Mouse (Mus musculus): Measurements from ENCODE around the gene Kirrel. TPM values are rescaled to one million over a fixed set of nuclear protein-coding genes. Genes with fewer than 3 reads are reported as not detected.
"Not testable (repeated sequence)": the region's sequence is repeated elsewhere in the genome, so short reads cannot be mapped to it uniquely, and the experiment has no call there.

The Kirrel gene
- polyA plus RNA-seq, 1 experiment: 2.6 TPM

DNA sequence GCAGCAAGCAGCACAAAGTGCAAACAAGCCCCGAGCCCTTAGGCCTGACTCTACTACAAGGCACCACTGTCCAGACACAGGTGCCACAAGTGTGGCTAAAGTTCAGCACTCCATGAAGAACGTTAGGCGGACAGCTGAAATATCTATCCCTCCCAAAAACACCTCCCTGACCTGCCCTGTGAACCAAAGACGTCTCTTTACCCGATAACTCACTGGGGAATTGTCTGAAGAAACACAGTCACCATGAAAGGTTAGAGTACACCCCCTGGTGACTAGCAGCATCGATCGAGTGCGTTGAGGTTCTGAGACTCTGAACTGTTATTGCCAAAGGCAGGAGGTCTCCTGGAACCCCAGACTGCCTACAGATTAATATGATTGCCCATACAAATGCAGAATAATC lies 59.3 kb downstream of the Kirrel start:
- H3K27ac ChIP-seq (ENCODE audit: insufficient read depth, low read depth, low read length): 0 out of 2 replicates have a peak overlapping the region, but pooled peaks have one; percentile 3
- no peak overlapping the region for H3K4me3 ChIP-seq (ENCODE audit: low read depth, low read length)
- no peak for TF ChIP-seq POLR2A (IDR thresholded peaks at IDR 0.05; ENCODE audit: low read depth, low read length)
- TF ChIP-seq CTCF (IDR thresholded peaks at IDR 0.05; ENCODE audit: extremely low read depth, insufficient read length, insufficient replicate concordance, low read depth, low read length): no peak
- H3K27me3 ChIP-seq (ENCODE audit: control insufficient read depth, insufficient read depth, low read length): no peaks in the 10 kb centered on the region
- WGBS: 78% methylated on average over 8 of the region's 8 CpGs
- H3K4me1 ChIP-seq (ENCODE audit: control insufficient read depth, insufficient read depth, insufficient read length, low read length): no peaks in the 10 kb centered on the region; the same call in 1 of the 2 replicates
- H3K36me3 ChIP-seq (ENCODE audit: control insufficient read depth, insufficient read depth, low read length): no peaks in the 10 kb centered on the region

DNA sequence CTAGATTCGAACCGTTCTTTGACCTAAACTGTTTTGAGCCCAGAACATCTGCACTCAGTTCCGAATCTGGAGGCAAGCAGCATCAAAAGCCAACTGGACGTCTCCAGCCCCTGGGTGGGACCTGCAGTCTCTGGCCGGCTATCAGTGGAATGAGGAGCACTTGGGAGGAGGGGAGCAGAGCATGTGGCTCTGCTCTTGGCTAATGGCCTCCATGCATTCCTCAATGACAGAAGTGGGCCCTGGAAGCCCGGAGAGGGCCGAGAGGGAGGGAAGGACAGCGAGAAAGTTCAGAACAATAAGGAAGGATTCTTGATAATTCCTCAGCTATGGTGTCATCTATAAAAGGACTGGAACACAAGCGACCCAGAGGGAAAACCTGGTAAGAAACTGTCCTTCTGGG lies 59.7 kb downstream of the Kirrel start:
- Histone ChIP-seq H3K4me3 (ENCODE audit: low read depth, low read length) (no peak overlapping the region), H3K27me3 (ENCODE audit: control insufficient read depth, insufficient read depth, low read length) (no peaks in the 10 kb centered on the region), H3K36me3 (ENCODE audit: control insufficient read depth, insufficient read depth, low read length) (no peaks in the 10 kb centered on the region), H3K4me1 (ENCODE audit: control insufficient read depth, insufficient read depth, insufficient read length, low read length) (no peaks in the 10 kb centered on the region; the same call in 1 of the 2 replicates), H3K27ac (ENCODE audit: insufficient read depth, low read depth, low read length) (0 out of 2 replicates have a peak overlapping the region, but pooled peaks have one; percentile 3)
- 48% methylated on average over 9 of the region's 9 CpGs for WGBS
- TF ChIP-seq POLR2A (IDR thresholded peaks at IDR 0.05; ENCODE audit: low read depth, low read length) (no peak), CTCF (IDR thresholded peaks at IDR 0.05; ENCODE audit: extremely low read depth, insufficient read length, insufficient replicate concordance, low read depth, low read length) (no peak)

DNA sequence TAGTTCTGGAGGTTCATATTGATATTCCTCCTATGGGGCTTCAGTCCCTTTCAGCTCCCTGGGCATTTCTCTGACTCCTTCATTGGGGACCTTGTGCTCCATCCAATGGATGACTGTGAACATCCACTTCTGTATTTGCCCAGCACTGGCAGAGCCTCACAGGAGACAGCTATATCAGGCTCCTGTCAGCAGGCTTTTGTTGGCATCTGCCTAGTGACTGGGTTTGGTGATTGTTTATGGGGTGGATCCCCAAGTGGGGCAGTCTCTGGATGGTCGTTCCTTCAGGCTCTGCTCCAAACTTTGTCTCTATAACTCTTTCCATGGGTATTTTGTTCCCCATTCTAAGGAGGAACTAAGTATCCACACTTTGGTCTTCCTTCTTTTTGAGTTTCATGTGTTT lies 60.7 kb downstream of the Kirrel start:
- H3K4me1 ChIP-seq (ENCODE audit: control insufficient read depth, insufficient read depth, insufficient read length, low read length); H3K36me3 ChIP-seq (ENCODE audit: control insufficient read depth, insufficient read depth, low read length); H3K27me3 ChIP-seq (ENCODE audit: control insufficient read depth, insufficient read depth, low read length); H3K27ac ChIP-seq (ENCODE audit: insufficient read depth, low read depth, low read length); H3K4me3 ChIP-seq (ENCODE audit: low read depth, low read length): not testable (repeated sequence)
- WGBS: 44% methylated on average over 1 of the region's 1 CpGs

DNA sequence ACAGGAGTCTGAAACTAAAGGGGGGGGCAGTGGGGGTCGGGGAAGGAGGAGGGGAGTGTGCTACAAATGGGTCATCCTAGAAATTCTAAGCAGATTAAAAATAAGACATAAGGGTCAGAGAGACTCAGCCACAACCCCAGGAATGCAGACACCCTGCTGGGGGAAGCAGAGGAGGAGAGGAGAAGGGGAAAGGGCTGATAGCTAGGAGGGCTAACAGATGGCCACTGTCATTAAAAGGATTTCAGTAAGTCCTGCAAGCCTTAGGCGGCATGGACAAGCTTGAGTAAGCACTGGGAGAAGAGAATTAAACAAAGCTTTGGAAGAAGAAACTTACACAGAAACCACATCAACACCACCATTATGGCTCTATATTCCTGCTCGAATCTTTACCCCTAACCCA lies 62.3 kb downstream of the Kirrel start:
- TF ChIP-seq POLR2A (IDR thresholded peaks at IDR 0.05; ENCODE audit: low read depth, low read length): no peak
- 69% methylated on average over 3 of the region's 3 CpGs for WGBS
- no peak overlapping the region for H3K4me3 ChIP-seq (ENCODE audit: low read depth, low read length)
- H3K36me3 ChIP-seq (ENCODE audit: control insufficient read depth, insufficient read depth, low read length): no peaks in the 10 kb centered on the region
- H3K27ac ChIP-seq (ENCODE audit: insufficient read depth, low read depth, low read length): no peak overlapping the region
- H3K27me3 ChIP-seq (ENCODE audit: control insufficient read depth, insufficient read depth, low read length): no peaks in the 10 kb centered on the region
- H3K4me1 ChIP-seq (ENCODE audit: control insufficient read depth, insufficient read depth, insufficient read length, low read length): no peaks in the 10 kb centered on the region; the same call in 1 of the 2 replicates

DNA sequence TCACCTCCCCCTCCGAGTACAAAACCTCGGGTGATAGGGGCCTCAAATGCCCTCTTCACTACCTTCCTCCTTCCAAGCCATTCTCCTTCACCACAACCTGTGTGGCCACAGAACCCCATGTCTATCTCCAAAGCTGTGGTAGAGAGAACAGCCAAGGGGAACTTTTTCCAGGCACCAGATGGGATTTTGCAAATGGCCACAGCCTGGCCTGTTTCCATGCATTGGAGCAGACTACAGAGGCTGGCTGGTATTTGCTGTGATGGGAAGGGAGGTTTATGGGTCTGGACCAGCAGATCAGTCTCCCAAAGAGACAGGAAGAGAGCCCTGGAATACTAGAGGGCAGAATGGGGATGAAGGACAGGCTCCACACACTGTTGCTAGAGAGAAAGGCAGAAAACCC lies 69.7 kb downstream of the Kirrel start:
- TF ChIP-seq CTCF (IDR thresholded peaks at IDR 0.05; ENCODE audit: extremely low read depth, insufficient read length, insufficient replicate concordance, low read depth, low read length): no peak
- TF ChIP-seq POLR2A (IDR thresholded peaks at IDR 0.05; ENCODE audit: low read depth, low read length): no peak

DNA sequence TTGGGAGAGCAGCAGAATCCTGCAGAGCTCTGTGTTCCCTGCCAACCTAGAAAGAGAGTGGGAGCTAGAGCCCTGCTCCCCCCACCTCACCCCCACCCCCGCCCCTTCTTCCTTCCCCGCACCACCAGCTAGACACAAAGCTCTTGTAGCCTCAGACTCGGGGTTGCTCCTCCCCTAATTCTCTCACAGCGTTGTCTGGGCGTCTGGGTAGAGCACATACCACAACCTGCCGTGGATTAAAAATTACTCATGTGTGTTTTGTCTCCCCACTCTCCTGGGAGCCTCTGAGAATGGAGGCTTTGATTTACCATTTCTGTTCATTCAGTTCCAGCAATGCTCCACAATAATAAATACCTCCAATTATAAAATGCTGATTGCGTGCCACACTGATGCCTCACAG lies 72.2 kb downstream of the Kirrel start:
- Histone ChIP-seq H3K27ac (ENCODE audit: insufficient read depth, low read depth, low read length) (no peak overlapping the region), H3K4me1 (ENCODE audit: control insufficient read depth, insufficient read depth, insufficient read length, low read length) (no peaks in the 10 kb centered on the region), H3K36me3 (ENCODE audit: control insufficient read depth, insufficient read depth, low read length) (no peaks in the 10 kb centered on the region), H3K4me3 (ENCODE audit: low read depth, low read length) (no peak overlapping the region), H3K27me3 (ENCODE audit: control insufficient read depth, insufficient read depth, low read length) (no peaks in the 10 kb centered on the region)
- 39% methylated on average over 7 of the region's 7 CpGs for WGBS
- TF ChIP-seq CTCF (IDR thresholded peaks at IDR 0.05; ENCODE audit: extremely low read depth, insufficient read length, insufficient replicate concordance, low read depth, low read length) (no peak), POLR2A (IDR thresholded peaks at IDR 0.05; ENCODE audit: low read depth, low read length) (no peak)

More for the DNA sequence above, 69.7 kb downstream of the Kirrel start:
- H3K27me3 ChIP-seq (ENCODE audit: control insufficient read depth, insufficient read depth, low read length): no peaks in the 10 kb centered on the region
- no peak overlapping the region for H3K27ac ChIP-seq (ENCODE audit: insufficient read depth, low read depth, low read length)
- H3K4me1 ChIP-seq (ENCODE audit: control insufficient read depth, insufficient read depth, insufficient read length, low read length): no peaks in the 10 kb centered on the region
- no peaks in the 10 kb centered on the region for H3K36me3 ChIP-seq (ENCODE audit: control insufficient read depth, insufficient read depth, low read length)
- WGBS: 62% methylated on average over 2 of the region's 2 CpGs
- no peak overlapping the region for H3K4me3 ChIP-seq (ENCODE audit: low read depth, low read length)

DNA sequence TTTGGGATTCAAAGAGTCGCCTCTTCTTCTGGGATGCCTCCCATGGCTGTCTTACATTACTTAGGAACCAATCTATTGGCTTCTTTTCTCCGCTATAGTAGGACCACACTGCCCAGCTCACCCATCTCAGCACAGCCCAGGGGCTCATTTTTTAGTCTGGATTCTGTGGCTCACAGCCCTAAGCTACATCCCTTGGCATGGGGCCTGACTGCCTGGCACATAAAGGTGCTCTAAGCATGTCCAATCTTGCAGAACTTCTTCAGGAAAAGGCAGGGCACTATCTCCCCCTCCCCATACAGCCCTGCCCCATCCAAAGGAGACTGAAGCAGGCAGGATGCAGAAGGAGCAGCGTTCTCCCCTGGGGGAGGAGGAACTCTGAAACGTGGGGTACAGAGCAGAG lies 73.6 kb downstream of the Kirrel start:
- no peaks in the 10 kb centered on the region for H3K4me1 ChIP-seq (ENCODE audit: control insufficient read depth, insufficient read depth, insufficient read length, low read length)
- 72% methylated on average over 4 of the region's 4 CpGs for WGBS
- no peak overlapping the region for H3K27ac ChIP-seq (ENCODE audit: insufficient read depth, low read depth, low read length)
- no peak overlapping the region for H3K4me3 ChIP-seq (ENCODE audit: low read depth, low read length)
- TF ChIP-seq POLR2A (IDR thresholded peaks at IDR 0.05; ENCODE audit: low read depth, low read length) (no peak), CTCF (IDR thresholded peaks at IDR 0.05; ENCODE audit: extremely low read depth, insufficient read length, insufficient replicate concordance, low read depth, low read length) (no peak)
- no peaks in the 10 kb centered on the region for H3K27me3 ChIP-seq (ENCODE audit: control insufficient read depth, insufficient read depth, low read length)
- H3K36me3 ChIP-seq (ENCODE audit: control insufficient read depth, insufficient read depth, low read length): no peaks in the 10 kb centered on the region

Measured in small intestine, adult 2 months (tissue).